Mouse (Mus musculus) thymus, postnatal 25 days (tissue): ENCODE results near the gene Polr3e.

Experiments
- DNase-seq: peaks from one replicate; pipeline ENCODE4 v3.0.0; 2022

The Polr3e gene

DNA sequence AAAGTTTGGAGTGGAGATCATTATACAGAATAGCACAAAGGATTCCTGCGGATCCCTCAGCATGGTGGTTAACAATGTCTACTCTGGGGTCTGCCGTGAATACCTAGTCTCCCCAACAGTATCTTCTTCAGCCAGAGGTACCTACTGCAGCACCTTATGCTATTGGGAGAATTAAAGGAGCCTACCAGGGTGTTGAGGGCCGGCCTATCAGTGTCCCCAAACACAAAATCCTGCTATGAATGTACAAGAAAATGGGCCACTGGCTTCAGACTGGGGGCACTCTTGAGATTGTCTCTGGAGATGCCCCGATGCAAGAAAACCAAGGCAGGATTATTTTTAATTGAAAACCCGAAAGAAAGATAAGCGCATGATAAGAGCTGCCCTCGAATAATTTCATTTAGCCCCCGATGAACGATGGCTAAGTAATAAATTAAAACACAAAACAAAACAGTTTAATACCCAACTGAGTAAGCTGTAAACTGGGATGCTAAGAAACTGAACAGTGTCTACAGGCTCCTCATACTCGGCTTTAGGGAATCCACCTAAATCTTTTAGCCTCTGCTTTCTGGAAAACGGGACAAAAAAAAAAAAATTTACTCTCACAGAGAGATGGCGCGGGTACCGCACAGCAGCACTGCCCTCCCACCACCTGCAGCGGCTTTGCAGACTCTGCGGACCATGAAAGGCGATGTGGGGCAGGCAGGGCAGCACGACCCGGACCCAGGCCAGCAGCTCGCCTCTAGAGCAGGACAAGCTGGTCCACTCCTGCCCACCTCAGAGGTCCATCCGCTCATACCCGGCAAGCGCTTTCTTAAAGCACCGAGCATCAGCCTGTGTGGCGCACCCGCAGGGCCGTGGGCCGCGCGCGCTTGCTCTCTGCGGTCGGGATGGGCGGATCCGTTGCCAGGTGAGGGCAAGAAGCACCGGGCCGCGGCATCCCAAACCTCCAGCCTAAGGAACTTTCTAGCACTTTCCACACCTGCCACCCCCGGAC lies 63.7 kb downstream of the Polr3e start:
- DNase-seq, result peak; percentile 58

- peak; percentile 97 for DNase-seq
These were observed 64.8 kb downstream of the Polr3e start, which contains the start of the genes Cdr2 and Mfsd13b for GRCm38 (mm10) chr7:120982200-120982841. Cdr2 (minus strand) TSS chr7:120982312. Mfsd13b (plus strand) TSS chr7:120982509.

- DNase-seq, result no peak
These were observed 65.4 kb downstream of the Polr3e start for GRCm38 (mm10) chr7:120982968-120983367.

DNA sequence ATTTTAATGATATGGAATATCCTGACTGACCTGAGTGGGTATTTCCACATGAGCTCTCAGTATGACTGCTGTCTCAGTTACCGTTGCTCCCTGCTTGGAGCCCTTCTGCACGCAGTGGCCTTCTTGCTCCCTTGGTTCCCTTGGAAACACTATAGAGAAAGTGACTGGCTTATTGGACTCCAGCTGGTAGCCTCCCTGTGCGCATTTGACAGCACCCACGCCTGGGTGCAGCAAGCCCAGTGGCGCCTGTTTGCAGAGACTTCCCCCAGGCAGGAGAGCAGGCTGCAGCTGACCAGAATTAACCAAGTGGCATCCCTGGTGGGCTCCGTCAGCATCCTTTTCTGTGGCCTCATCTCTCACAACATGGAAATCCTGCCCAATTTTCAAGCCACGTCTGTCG lies 73.6 kb downstream of the Polr3e start:
- no peak for DNase-seq
